Mouse (Mus musculus): Measurements from ENCODE around the gene Oard1. TPM values are rescaled to one million over a fixed set of nuclear protein-coding genes. Genes with fewer than 3 reads are reported as not detected.

Oard1 gene
- polyA plus RNA-seq, 1 experiment from 2014 or later: 30.1 TPM

GRCm38 (mm10) chr17:48418174-48418573 lies 8.4 kb downstream of the Oard1 start:
- Histone ChIP-seq H3K79me2 (ENCODE audit: inconsistent target) (no peaks in the 10 kb centered on the region), H3K4me3 (ENCODE audit: inconsistent target) (no peak overlapping the region; the same call in 1 of the 2 replicates), H3K36me3 (ENCODE audit: inconsistent target) (peaks cover 24% of the 10 kb centered on the region), H3K27ac (no peak overlapping the region)
- 4% methylated on average over 7 of the region's 7 CpGs for WGBS (ENCODE audit: missing documents)

DNA sequence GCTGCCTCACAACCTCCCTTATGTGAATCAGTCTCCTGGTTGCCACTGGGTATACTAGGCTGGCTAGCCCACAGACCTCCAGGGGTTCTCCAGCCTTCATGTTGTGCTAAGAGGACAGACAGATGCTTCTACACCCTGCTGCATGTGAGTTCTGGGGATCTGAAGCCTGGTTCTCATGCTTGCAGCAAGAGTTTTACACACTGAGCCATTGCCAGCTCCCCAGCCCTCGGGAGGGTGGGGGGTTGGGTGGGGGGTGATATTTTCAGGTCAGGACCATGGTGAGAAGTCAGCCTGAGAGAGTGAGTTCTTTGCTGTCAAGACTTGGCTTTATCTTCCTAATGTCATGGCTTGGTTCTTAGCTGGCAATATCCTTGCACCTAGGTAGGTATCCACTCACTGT lies 9.0 kb downstream of the Oard1 start:
- Histone ChIP-seq H3K36me3 (ENCODE audit: inconsistent target) (peaks cover 19% of the 10 kb centered on the region), H3K79me2 (ENCODE audit: inconsistent target) (no peaks in the 10 kb centered on the region), H3K4me3 (ENCODE audit: inconsistent target) (no peak overlapping the region; the same call in 1 of the 2 replicates), H3K27ac (no peak overlapping the region)
- WGBS (ENCODE audit: missing documents): 70% methylated on average over 1 of the region's 1 CpGs

- WGBS (ENCODE audit: missing documents): 61% methylated on average over 2 of the region's 2 CpGs
- peaks cover 13% of the 10 kb centered on the region for H3K36me3 ChIP-seq (ENCODE audit: inconsistent target)
These were observed 9.8 kb downstream of the Oard1 start for GRCm38 (mm10) chr17:48419571-48419970.

GRCm38 (mm10) chr17:48424237-48424636 lies 14.4 kb downstream of the Oard1 start:
- H3K79me2 ChIP-seq (ENCODE audit: inconsistent target): no peaks in the 10 kb centered on the region
- WGBS (ENCODE audit: missing documents): 97% methylated on average over 9 of the region's 9 CpGs
- H3K4me3 ChIP-seq (ENCODE audit: inconsistent target): no peak overlapping the region
- H3K36me3 ChIP-seq (ENCODE audit: inconsistent target): no peaks in the 10 kb centered on the region
- no peak overlapping the region for H3K27ac ChIP-seq

More at GRCm38 (mm10) chr17:48419571-48419970, 9.8 kb downstream of the Oard1 start:
- H3K79me2 ChIP-seq (ENCODE audit: inconsistent target): no peaks in the 10 kb centered on the region
- no peak overlapping the region for H3K27ac ChIP-seq
- H3K4me3 ChIP-seq (ENCODE audit: inconsistent target): no peak overlapping the region

GRCm38 (mm10) chr17:48425823-48426612 lies 16.2 kb downstream of the Oard1 start:
- Histone ChIP-seq H3K27ac (no peak overlapping the region), H3K4me3 (ENCODE audit: inconsistent target) (no peak overlapping the region), H3K36me3 (ENCODE audit: inconsistent target) (no peaks in the 10 kb centered on the region), H3K79me2 (ENCODE audit: inconsistent target) (no peaks in the 10 kb centered on the region)
- WGBS (ENCODE audit: missing documents): 18% methylated on average over 9 of the region's 9 CpGs

- H3K4me3 ChIP-seq (ENCODE audit: inconsistent target): no peak overlapping the region
- 52% methylated on average over 12 of the region's 13 CpGs for WGBS (ENCODE audit: missing documents)
- no peaks in the 10 kb centered on the region for H3K79me2 ChIP-seq (ENCODE audit: inconsistent target)
- no peaks in the 10 kb centered on the region for H3K36me3 ChIP-seq (ENCODE audit: inconsistent target)
- H3K27ac ChIP-seq: no peak overlapping the region
These were observed 17.4 kb downstream of the Oard1 start for GRCm38 (mm10) chr17:48426991-48427750.

DNA sequence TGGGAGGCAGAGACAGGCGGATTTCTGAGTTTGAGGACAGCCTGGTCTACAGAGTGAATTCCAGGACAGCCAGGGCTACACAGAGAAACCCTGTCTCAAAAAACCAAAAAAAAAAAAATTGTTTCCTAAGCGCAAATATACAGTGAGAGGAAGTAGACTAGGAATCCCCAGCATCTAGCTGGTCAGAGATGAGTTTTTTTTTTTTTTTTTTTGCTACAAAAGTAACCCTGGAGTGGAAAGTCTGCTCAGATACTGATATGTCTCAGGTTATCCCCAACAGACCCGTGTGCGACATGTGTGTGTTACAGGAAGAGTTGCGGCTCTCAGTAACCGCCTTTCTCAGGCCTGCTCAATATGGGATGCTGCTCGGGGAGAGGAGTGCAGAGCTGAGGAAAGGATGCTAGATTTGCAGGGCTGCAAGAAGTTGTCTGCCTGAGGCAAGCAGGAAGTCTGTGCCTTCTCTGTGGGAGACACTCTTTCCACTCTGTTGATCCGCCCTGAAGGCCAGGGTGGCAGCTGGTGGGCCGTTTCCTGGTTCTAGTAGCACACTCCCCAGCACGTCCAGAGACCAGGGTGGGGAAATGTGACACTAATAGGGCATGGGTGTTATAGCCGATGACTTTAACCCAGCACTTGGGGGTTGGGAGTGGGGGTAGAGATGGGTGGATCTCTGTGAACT lies 18.2 kb downstream of the Oard1 start:
- no peak overlapping the region for H3K27ac ChIP-seq
- no peaks in the 10 kb centered on the region for H3K79me2 ChIP-seq (ENCODE audit: inconsistent target)
- H3K36me3 ChIP-seq (ENCODE audit: inconsistent target): no peaks in the 10 kb centered on the region
- H3K4me3 ChIP-seq (ENCODE audit: inconsistent target): no peak overlapping the region
- WGBS (ENCODE audit: missing documents): 47% methylated on average over 11 of the region's 11 CpGs

GRCm38 (mm10) chr17:48430394-48430793 lies 20.6 kb downstream of the Oard1 start:
- Histone ChIP-seq H3K79me2 (ENCODE audit: inconsistent target) (no peaks in the 10 kb centered on the region), H3K27ac (no peak overlapping the region), H3K4me3 (ENCODE audit: inconsistent target) (no peak overlapping the region), H3K36me3 (ENCODE audit: inconsistent target) (no peaks in the 10 kb centered on the region)
- 55% methylated on average over 5 of the region's 5 CpGs for WGBS (ENCODE audit: missing documents)

GRCm38 (mm10) chr17:48431054-48431453 lies 21.2 kb downstream of the Oard1 start:
- Histone ChIP-seq H3K79me2 (ENCODE audit: inconsistent target) (no peaks in the 10 kb centered on the region), H3K4me3 (ENCODE audit: inconsistent target) (no peak overlapping the region), H3K36me3 (ENCODE audit: inconsistent target) (no peaks in the 10 kb centered on the region), H3K27ac (no peak overlapping the region)
- WGBS (ENCODE audit: missing documents): 81% methylated on average over 5 of the region's 5 CpGs

GRCm38 (mm10) chr17:48432158-48432980 lies 22.6 kb downstream of the Oard1 start, which contains the start of gene Apobec2:
TSS of gene Apobec2 (minus strand) at chr17:48432930.
- WGBS (ENCODE audit: missing documents): 86% methylated on average over 16 of the region's 16 CpGs
- no peak within 1 kb of the TSS for H3K27ac ChIP-seq
- H3K79me2 ChIP-seq (ENCODE audit: inconsistent target): no peaks in the 10 kb centered on the region

DNA sequence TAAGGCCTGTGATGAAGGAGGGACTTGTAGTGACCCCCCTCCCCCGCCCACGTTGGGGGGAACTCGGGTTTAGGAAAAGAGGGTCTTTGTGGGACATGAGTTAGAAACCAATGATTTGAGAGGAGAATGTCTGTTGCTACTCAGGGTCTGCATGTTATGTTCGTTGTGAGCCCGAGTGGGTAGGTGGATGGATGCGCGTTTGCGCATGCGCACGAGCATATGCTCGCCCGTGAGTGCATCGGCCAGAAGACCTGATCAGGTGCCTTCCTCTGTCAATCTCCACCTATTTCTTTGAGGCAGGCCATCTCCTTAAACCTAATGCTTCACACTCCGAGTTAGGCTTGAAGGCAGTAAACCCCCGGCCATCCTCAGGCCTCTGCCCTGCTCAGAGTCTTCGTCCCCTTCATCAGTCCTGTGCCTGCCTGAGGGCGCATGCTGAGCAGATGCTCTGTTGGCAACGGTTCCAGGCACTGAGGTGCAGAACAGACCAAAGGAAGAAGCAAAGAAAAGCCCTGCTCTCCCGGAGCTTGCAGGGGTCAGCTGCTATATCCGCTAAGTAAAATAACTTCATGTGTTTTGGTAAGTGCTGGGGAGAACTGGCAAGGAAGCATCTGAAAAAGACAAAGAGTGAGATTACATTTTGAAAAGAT lies 23.3 kb downstream of the Oard1 start:
- no peak overlapping the region for H3K27ac ChIP-seq
- H3K79me2 ChIP-seq (ENCODE audit: inconsistent target): no peaks in the 10 kb centered on the region
- 91% methylated on average over 20 of the region's 20 CpGs for WGBS (ENCODE audit: missing documents)
- H3K36me3 ChIP-seq (ENCODE audit: inconsistent target): no peaks in the 10 kb centered on the region
- no peak overlapping the region for H3K4me3 ChIP-seq (ENCODE audit: inconsistent target)

More at GRCm38 (mm10) chr17:48432158-48432980, 22.6 kb downstream of the Oard1 start, which contains the start of gene Apobec2:
- no peaks in the 10 kb centered on the region for H3K36me3 ChIP-seq (ENCODE audit: inconsistent target)
- no peak within 1 kb of the TSS for H3K4me3 ChIP-seq (ENCODE audit: inconsistent target)

DNA sequence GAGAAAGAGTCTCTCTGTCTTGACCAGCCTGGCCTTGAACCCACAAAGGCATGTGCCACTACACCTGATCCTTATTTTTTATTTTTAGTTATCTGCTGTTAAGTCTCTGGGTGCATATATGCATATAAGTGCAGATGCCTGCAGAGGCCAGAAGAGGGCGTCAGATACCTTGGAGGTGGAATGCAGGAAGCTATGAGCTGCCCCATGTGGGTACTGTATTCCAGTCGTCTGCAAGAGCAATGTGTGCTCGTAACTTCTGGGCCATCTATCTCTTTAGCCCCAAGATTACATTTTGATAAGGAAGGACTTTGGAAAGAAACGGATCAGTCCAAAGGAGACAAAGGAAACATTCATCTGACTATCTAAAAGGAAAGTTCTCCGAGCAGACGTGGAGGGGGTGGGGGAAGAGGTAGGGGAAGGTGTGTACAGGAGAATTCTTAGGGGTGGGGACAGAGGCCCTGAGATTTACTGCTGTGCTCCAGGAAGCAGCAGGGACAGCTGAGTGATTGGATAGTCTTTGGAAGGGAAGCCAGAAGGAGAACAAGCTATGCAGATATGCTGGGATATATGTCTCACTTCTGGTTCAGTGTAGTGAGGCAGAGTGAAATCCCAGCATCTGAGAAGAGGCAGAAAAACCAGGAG lies 24.0 kb downstream of the Oard1 start:
- 89% methylated on average over 6 of the region's 6 CpGs for WGBS (ENCODE audit: missing documents)
- no peaks in the 10 kb centered on the region for H3K36me3 ChIP-seq (ENCODE audit: inconsistent target)
- H3K27ac ChIP-seq: no peak overlapping the region
- no peaks in the 10 kb centered on the region for H3K79me2 ChIP-seq (ENCODE audit: inconsistent target)
- no peak overlapping the region for H3K4me3 ChIP-seq (ENCODE audit: inconsistent target)

DNA sequence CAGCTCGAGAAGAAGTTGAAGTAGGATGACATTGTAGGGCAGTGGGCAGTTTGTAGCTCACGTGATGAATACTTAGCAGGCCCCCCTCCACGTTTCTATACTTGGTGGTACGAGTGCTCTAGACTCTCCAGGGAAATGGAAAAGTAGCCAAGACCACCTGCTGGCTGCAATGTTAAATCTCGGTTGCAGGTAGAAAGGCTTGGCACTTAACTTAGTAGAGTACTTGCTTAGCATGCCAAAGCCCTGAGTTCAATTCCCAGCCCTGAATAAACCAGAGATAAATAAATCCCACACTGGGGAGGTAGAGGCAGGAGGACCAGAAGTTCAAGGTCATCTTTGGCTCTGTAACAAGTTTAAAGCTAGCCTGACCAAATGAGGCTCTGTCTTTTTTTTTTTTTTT lies 24.7 kb downstream of the Oard1 start:
- H3K4me3 ChIP-seq (ENCODE audit: inconsistent target): no peak overlapping the region
- WGBS (ENCODE audit: missing documents): 96% methylated on average over 5 of the region's 5 CpGs
- no peak overlapping the region for H3K27ac ChIP-seq
- H3K36me3 ChIP-seq (ENCODE audit: inconsistent target): no peaks in the 10 kb centered on the region
- no peaks in the 10 kb centered on the region for H3K79me2 ChIP-seq (ENCODE audit: inconsistent target)

Measured in macrophage (primary cell).